Mouse (Mus musculus) left cerebral cortex, postnatal 10 days (tissue): ENCODE data around the gene Lrrc39. TPM values are rescaled to one million over a fixed set of nuclear protein-coding genes. Genes with fewer than 3 reads are reported as not detected.
"Not testable (repeated sequence)": the region's sequence is repeated elsewhere in the genome, so short reads cannot be mapped to it uniquely, and the experiment has no call there.

Experiments
- DNase-seq, 2 experiments: peaks; one replicate each; pipeline ENCODE4 v3.0.0; 2021 to 2022; ENCODE audit warnings: low spot score in 2 of 2, mixed read lengths in 1 of 2; ENCODE audit errors: extremely low spot score in 1 of 2
- intact Hi-C: fragments of 180-260 bp; cut with DNase I; formaldehyde crosslinking; loops from one replicate; pipeline ENCODE4 v1.15.1; 2025
- total RNA-seq, 2 experiments: library from RNA; stranded (reverse); gene quantifications; 2 replicates each; pipeline ENCODE4 v1.2.3; 2021

The Lrrc39 gene
- under 1 TPM; 0.14 to 0.17 TPM for total RNA-seq

DNA sequence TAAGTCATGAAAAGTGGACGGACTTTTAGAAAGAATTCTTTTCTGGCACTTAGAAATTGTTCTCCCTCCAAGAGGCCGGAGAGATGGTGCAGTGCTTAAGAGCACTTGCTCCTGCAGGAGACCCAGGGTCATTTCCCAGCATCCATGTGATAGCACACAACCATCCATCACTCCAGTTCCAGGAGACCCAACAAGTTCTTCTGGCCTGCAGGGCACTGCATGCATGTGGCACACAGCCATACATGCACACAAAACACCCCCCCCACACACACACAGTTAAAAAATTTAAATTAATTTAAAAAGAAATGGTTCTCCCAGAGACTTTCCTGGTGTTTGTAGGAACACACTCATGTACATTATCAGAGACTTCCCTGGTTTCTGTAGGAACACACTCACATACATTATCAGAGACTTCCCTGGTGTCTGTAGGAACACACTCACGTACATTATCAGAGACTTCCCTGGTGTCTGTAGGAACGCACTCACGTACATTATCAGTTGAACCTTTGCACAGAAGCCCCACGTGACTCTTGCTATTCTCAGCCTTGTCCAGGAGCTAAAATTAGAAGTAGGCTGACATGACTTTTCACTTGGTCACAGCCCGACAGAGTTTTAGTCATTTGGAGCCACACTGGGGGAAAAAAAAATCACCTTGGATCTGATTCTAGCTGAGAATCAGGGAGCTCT lies at the start of gene Lrrc39:
Lrrc39 (plus strand) TSS at position 566 of the 687 bp plus-strand sequence.
- intact Hi-C loops = no loop called here

DNA sequence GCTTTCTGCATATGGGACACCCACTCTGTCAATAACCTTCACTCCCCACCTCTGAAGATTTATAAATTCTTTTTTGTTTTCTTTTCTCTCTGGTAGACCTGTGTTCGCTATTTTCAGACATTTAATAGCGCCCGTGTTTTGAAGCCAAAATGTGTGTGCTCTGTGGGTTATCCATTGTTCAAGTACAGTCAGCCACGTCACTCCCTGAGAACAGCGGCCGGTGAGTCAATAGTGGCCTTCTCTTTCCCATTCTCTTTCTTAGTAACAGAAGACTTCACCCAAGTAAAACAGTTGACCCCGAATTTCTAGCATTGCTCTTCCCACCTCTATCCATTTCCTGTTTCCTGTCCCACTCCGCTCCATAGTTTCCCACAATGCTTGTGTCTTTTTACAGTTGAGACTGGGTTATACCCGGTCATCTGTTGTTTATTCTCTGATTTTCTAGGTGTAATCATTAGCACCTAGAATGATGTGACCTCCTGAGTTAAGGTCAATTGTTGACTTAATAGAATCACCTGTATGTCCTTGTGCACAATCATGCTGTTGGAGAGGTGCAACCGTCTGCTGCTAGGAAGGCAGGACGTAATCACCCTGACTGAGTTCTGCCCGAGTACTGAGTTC lies 42.5 kb upstream of the Lrrc39 start:
- DNase-seq = no peak
- intact Hi-C loops = no loop called here

More for the DNA sequence above, at the start of gene Lrrc39:
- no peak for DNase-seq

DNA sequence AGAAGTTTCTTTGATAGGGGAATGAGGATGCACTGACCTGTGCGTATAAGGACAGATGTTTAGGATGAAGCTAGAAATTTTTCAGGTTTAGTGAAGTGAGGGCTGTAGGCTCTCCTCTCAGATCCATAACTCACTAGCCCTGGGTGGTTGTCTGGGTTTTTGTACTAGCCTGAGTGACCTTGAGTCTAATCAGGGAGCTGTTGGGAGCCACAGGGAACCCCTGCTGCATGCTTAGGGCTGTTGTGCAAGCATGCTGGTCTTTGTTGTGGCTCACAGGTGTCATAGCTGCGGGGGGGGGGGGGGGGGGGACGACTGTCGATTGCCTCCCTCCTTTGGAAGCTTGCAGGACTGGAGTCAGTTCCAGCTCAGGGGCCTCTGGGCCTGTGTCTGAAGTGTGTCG lies 33.0 kb upstream of the Lrrc39 start:
- intact Hi-C loops = no loop called here
- DNase-seq = no peak

DNA sequence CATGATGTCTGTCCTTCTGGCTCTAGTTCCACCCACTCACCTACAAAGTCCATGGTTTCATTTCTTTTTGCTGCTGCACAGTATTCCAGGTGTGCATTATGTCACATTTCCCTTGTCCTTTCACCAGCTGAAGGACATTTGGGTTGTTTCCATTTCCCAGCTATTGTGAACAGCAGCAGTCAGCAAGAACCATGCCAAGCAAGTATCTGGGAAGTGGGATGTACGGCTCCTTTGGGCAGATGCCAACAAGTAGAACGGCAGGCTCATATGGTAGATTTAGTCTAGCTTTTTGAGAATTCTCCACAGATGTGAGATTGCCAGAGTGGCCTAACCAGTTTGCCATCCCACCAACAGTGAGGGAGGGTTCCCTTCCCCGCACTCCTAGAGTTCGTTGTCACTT lies 31.9 kb upstream of the Lrrc39 start:
- DNase-seq = no peak
- intact Hi-C loops = no loop called here

DNA sequence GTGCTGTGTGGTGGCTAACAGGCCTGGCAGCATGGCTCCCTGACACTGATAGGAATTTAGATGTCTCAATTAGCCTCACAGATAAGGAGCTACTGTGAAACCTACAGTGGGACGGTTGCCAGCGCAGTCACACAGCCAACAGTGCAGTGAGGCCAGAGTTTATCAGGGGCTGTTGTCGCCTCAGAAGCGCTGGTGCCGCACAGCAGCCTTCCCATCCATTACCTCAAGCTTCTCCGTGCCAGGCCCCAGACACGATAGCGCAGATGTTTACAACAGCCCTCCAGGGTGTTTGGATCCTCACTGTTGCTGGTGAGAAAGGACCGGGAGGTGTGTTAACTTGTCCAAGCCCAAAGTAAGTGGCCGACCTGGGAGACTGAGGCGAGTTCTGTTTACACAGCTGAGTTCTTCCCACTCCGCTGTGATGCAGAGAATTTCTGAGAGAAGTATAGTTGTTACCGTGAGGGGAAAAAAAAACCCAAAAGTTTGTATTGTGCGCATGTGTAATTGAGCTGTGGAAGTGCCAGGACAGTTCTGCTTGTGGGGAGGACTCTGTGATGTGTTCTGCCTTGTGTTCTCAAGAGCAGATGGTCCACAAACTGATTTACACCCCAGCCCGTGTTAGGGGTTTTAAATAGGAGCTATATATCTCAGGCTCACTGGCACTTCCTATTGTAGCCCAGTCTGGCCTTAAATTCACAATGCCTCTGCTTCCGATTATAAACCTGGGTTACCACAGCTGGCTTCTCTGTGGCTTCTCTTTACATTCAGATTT lies 26.2 kb upstream of the Lrrc39 start:
- intact Hi-C loops = no loop called here
- DNase-seq = no peak

DNA sequence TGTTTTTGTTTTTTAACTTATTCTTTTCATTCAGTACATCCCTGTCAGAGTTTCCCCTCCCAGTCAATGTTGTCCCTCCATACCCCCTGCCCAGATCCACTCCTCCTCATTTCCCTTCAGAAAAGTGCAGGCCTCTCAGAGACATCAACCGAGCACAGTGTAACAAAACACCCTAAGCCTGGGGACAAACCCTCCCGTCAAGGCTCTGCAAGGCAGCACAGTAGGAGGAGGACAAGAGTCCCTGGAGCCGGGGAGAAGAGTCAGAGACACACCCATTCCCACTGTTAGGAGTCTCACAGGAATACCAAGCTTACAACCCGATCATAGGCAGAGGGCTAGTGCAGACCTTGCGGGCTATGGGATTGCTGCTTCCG lies 25.6 kb upstream of the Lrrc39 start:
- intact Hi-C loops = no loop called here
- no peak for DNase-seq

GRCm38 (mm10) chr3:116542070-116542469 lies 20.7 kb upstream of the Lrrc39 start:
- no peak for DNase-seq
- intact Hi-C loops = no loop called here

GRCm38 (mm10) chr3:116542532-116542931 lies 20.2 kb upstream of the Lrrc39 start:
- intact Hi-C loops = no loop called here
- DNase-seq = no peak

- no peak for DNase-seq
- intact Hi-C loops = loop anchor here (5.0 kb wide), 1 partner anchor 40 kb away; no protein-coding TSS in a partner anchor
Measured at GRCm38 (mm10) chr3:116547430-116547829, 15.3 kb upstream of the Lrrc39 start.

DNA sequence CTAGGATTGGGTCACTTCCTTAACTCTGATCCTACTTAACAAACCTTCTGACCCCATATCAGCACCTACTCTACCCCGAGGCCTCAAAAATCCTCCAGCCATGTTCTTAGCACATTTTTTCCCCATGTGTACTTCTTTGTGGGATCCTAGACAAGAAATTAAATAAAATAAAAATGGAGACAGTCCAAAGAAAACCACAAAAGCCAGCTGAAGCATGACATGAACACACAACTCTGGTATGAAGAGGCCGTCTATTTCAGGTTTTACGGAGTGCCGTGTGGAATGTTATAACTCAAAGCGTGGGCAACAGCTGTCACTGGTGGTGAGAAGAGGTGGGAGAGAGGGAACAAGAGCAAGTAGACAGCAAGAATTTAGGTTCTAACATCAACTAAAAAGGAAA lies 11.4 kb upstream of the Lrrc39 start:
- intact Hi-C loops = no loop called here
- no peak for DNase-seq

DNA sequence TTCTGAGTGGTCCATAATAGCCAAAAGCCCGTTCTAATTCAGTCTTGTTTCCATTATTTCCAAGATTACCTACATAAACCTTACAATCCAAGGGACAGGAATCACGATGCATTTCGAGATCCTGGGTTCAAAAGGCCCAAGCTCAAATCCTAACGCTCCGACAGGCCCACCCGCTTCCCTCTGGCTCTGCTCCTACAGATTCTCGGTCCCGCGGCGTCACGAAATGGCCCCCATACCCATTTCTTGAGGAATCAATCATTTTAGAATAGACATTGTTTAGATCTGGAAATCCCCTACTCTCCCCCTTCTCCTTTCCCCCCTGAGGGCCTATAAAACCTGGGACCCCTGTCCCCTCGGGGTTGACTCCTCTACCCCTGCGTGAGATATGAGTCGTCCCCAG lies 1.5 kb upstream of the Lrrc39 start:
- DNase-seq, intact Hi-C loops: not testable (repeated sequence)

GRCm38 (mm10) chr3:116563095-116563492 lies 321 bp downstream of the Lrrc39 start:
- intact Hi-C loops = no loop called here
- DNase-seq = no peak

DNA sequence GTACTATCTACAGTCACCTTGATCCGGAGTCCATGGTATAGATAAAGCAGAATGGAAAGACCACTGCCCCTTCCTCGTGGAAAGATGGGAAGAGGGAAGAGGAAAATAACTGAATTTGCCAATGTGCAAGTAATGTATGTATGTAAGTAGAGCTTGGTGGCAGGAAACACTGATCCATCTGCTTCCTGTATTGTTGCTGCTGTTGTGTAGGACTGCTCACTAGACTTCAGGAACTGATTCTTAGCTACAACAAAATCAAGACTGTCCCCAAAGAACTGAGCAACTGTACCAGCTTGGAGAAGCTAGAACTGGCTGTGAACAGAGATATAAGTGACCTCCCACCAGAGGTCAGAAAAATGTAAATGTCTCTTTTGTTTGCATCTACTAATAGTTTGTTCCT lies 7.9 kb downstream of the Lrrc39 start:
- intact Hi-C loops = no loop called here
- DNase-seq = no peak

- intact Hi-C loops = loop anchor here (5.0 kb wide), 1 partner anchor 245 kb away; no protein-coding TSS in a partner anchor
- no peak for DNase-seq
Measured at GRCm38 (mm10) chr3:116577286-116577685, 14.5 kb downstream of the Lrrc39 start.

DNA sequence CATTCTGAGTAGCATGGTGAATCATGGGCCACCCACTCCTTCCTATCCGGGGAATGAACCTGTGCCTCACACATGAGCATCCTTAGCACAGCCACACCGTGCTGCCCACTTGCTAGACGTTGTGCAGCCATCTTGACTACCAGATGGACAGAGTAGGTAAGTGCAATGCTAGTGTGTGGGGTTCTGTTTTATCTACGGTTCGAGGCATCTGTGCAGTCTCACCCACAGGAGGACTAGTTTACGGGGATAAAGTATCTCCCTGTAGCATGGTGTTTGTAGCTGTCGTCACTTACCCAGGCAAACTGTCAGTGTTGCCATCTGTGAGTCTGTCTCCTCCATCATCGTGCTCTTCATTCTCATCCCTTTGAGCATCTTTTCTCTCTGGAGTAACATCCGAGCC lies 19.4 kb downstream of the Lrrc39 start:
- intact Hi-C loops = no loop called here
- no peak for DNase-seq

GRCm38 (mm10) chr3:116594076-116594727 lies 31.4 kb downstream of the Lrrc39 start:
- intact Hi-C loops = loop anchor here (5.0 to 10.0 kb wide), 2 partner anchors 153 to 241 kb away; no protein-coding TSS in a partner anchor
- peak in 1 of 2 experiments; percentile 31 for DNase-seq

DNA sequence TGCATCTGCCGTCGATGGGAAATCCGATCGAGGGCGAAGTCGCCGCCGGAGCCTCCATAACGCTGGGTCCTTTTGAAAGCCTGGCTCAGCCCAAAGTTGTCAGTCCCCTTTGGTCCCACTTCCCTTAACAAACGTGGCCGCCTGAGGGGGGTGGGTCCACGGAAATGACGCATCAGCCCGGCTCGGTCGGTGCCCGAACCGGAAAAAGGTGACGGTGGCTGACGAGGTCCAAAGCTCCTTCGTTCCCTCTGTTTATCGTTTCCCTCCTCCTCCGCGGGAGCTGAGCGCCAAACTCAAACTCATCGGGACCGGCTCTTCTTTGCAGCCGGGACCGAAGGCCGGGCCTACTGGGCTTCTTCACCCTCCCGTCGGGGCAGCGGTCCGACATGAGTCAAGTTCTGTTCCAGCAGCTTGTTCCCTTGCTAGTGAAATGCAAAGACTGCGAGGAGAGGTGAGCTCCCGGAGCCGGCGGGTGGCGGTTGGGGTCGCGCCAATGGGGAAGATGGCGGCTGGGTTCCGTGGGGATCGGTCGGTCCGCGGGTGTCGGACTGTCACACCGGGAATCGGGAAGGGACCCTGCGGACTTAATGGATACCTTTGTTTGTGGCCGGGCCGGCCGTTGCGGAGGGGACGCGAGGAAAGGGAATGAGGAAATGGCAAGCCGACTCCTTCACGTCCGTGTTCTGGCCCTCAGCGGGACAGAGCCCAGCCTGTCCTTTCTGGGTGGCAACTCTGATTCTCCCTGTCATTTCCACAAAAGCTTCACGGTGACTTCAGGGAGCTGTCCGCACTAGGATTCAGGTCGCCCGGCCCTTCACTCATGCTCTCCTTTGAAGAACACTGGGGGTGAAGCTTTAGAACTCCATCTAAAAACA lies 32.2 kb downstream of the Lrrc39 start, which contains the start of gene Sass6:
Sass6 (plus strand) TSS at position 255 of the 875 bp plus-strand sequence.
- intact Hi-C loops = loop anchor here (5.0 to 10.0 kb wide), 2 partner anchors 152 to 240 kb away; no protein-coding TSS in a partner anchor
- peak; percentile 99 for DNase-seq

DNA sequence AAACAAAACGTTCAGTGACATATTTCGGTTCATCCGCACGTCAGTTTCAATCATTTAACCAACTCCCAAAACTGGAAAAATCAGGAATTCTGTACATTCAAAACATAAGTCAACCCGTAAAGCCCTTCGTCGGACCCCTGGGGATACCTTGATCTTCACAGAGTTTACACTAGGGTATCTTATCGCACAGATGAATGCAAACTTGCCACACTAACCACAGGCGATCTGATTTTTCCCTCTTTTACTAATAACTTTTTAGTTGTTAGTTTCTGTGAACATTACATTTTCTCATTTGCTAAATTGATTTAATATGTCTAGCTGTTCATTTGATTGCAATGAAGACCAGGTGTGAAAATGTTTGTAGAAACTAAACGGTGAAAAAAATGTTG lies 32.8 kb downstream of the Lrrc39 start:
- DNase-seq = no peak
- intact Hi-C loops = loop anchor here (10.0 kb wide), 1 partner anchor 239 kb away; no protein-coding TSS in a partner anchor
